Mouse (Mus musculus) stomach, postnatal 0 days (tissue): Measurements from ENCODE around the gene Cacybp. TPM values are rescaled to one million over a fixed set of nuclear protein-coding genes. Genes with fewer than 3 reads are reported as not detected.

Experiments
- ATAC-seq: fragments of 200-750 bp; cut with Nextera tagmentation; 2 replicates; pipeline ENCODE4 v1.8.0; 2017; ENCODE audit not compliant: low FRiP score, low TSS enrichment
- DNase-seq: peaks from one replicate; pipeline ENCODE4 v3.0.0-alpha.2; 2016; ENCODE audit warnings: low spot score
- H3K27ac ChIP-seq: fragments of 300-500 bp; sonication (generic); replicated peaks from 2 replicates; pipeline ENCODE4 v1.5.1; 2014; ENCODE audit warnings: mild to moderate bottlenecking, control low read depth
- H3K27me3 ChIP-seq: fragments of 300-500 bp; sonication (generic); 2 replicates; pipeline ENCODE4 v1.6.1; 2014; ENCODE audit warnings: low read length; ENCODE audit not compliant: control insufficient read depth, insufficient read depth
- H3K36me3 ChIP-seq: fragments of 300-500 bp; sonication (generic); 2 replicates; pipeline ENCODE4 v1.6.1; 2014; ENCODE audit warnings: low read length, mixed read lengths; ENCODE audit not compliant: control insufficient read depth, insufficient read depth
- H3K4me1 ChIP-seq: fragments of 300-500 bp; sonication (generic); replicated peaks from 2 replicates; pipeline ENCODE4 v1.6.1; 2014; ENCODE audit warnings: antibody characterized with exemption; ENCODE audit not compliant: control insufficient read depth, insufficient read depth
- H3K4me2 ChIP-seq: fragments of 300-500 bp; sonication (generic); replicated peaks from 2 replicates; pipeline ENCODE4 v1.6.1; 2014; ENCODE audit warnings: low read depth, mild to moderate bottlenecking, control low read depth, moderate library complexity
- H3K4me3 ChIP-seq: fragments of 300-500 bp; sonication (generic); 2 replicates; pipeline ENCODE4 v1.5.1; 2014; ENCODE audit warnings: low read depth, low read length, control low read depth
- H3K9ac ChIP-seq: fragments of 300-500 bp; sonication (generic); 2 replicates; pipeline ENCODE4 v1.6.1; 2014; ENCODE audit warnings: mild to moderate bottlenecking, low read length, control low read depth, mixed read lengths
- H3K9me3 ChIP-seq: fragments of 300-500 bp; sonication (generic); 2 replicates; pipeline ENCODE4 v1.6.1; 2016; ENCODE audit warnings: low read length; ENCODE audit not compliant: control insufficient read depth
- CTCF ChIP-seq: IDR thresholded peaks from 2 replicates; pipeline ENCODE4 v1.5.1; 2016; ENCODE audit warnings: antibody characterized with exemption, low read depth, mild to moderate bottlenecking, moderate library complexity
- EP300 ChIP-seq: optimal IDR thresholded peaks from 2 replicates; pipeline ENCODE3; 2016; ENCODE audit warnings: antibody characterized with exemption
- WGBS: fragments of 180-500 bp; shearing (Covaris S2); extraction: QIAGEN DNeasy Blood & Tissue Kit; methylation state at CpG from one replicate; pipeline ENCODE4 v1.1.7; 2014; 5-methylcytosine and 5-hydroxymethylcytosine counted together
- polyA plus RNA-seq: library from polyadenylated mRNA; unstranded; fragments of >200 nt; fragmentation: Nextera tagmentation; extraction: Ambion mirVana; gene quantifications from 2 replicates; pipeline ENCODE4 v1.2.1, GENCODE M21; 2015

Gene Cacybp
- polyA plus RNA-seq, 1 experiment from 2014 or later: 119 TPM

- no peak overlapping the region for H3K27ac ChIP-seq
- DNase-seq: no peak
- no peak overlapping the region for H3K4me2 ChIP-seq
Measured at GRCm38 (mm10) chr1:160251388-160252007, 38.8 kb upstream of the Cacybp start.

GRCm38 (mm10) chr1:160250782-160251181, 38.1 kb upstream of the Cacybp start:
- 43% methylated on average over 4 of the region's 4 CpGs for WGBS

More at GRCm38 (mm10) chr1:160251388-160252007, 38.8 kb upstream of the Cacybp start:
- no peaks in the 10 kb centered on the region for H3K27me3 ChIP-seq
- H3K4me1 ChIP-seq: no peaks in the 10 kb centered on the region
- no peak overlapping the region for H3K4me3 ChIP-seq
- WGBS: 46% methylated on average over 5 of the region's 5 CpGs
- no peak for ATAC-seq
- 0 out of 2 replicates have a peak, but pooled peaks cover 2% of the 10 kb centered on the region for H3K36me3 ChIP-seq
- no peaks in the 10 kb centered on the region for H3K9me3 ChIP-seq
- TF ChIP-seq EP300: no peak
- TF ChIP-seq CTCF: no peak
- no peak overlapping the region for H3K9ac ChIP-seq

GRCm38 (mm10) chr1:160249786-160250185, 37.1 kb upstream of the Cacybp start:
- 47% methylated on average over 3 of the region's 3 CpGs for WGBS

More at GRCm38 (mm10) chr1:160250782-160251181, 38.1 kb upstream of the Cacybp start:
- Histone ChIP-seq H3K4me1 (no peaks in the 10 kb centered on the region), H3K4me2 (no peak overlapping the region), H3K27ac (peak overlapping the region; percentile 61; the same call in 1 of the 2 replicates), H3K9me3 (no peaks in the 10 kb centered on the region), H3K4me3 (no peak overlapping the region), H3K9ac (no peak overlapping the region), H3K27me3 (no peaks in the 10 kb centered on the region), H3K36me3 (0 out of 2 replicates have a peak, but pooled peaks cover 2% of the 10 kb centered on the region)
- TF ChIP-seq CTCF (no peak), EP300 (no peak)
- ATAC-seq: no peak
- DNase-seq: no peak

GRCm38 (mm10) chr1:160247473-160247872, 34.8 kb upstream of the Cacybp start:
- no peaks in the 10 kb centered on the region for H3K27me3 ChIP-seq
- no peaks in the 10 kb centered on the region for H3K4me1 ChIP-seq
- TF ChIP-seq CTCF: no peak
- no peak for TF ChIP-seq EP300
- DNase-seq (no peak), ATAC-seq (no peak)
- H3K36me3 ChIP-seq: no peaks in the 10 kb centered on the region
- H3K27ac ChIP-seq: no peak overlapping the region
- WGBS: 79% methylated on average over 9 of the region's 9 CpGs
- H3K9me3 ChIP-seq: no peaks in the 10 kb centered on the region
- H3K9ac ChIP-seq: no peak overlapping the region
- H3K4me3 ChIP-seq: no peak overlapping the region
- no peak overlapping the region for H3K4me2 ChIP-seq

More at GRCm38 (mm10) chr1:160249786-160250185, 37.1 kb upstream of the Cacybp start:
- Histone ChIP-seq H3K9ac (no peak overlapping the region), H3K4me2 (no peak overlapping the region), H3K4me1 (no peaks in the 10 kb centered on the region), H3K27ac (peak overlapping the region; percentile 35; the same call in 1 of the 2 replicates), H3K27me3 (no peaks in the 10 kb centered on the region), H3K4me3 (no peak overlapping the region), H3K9me3 (no peaks in the 10 kb centered on the region), H3K36me3 (no peaks in the 10 kb centered on the region)
- TF ChIP-seq CTCF (no peak), EP300 (no peak)
- DNase-seq (no peak), ATAC-seq (no peak)

GRCm38 (mm10) chr1:160246844-160247243, 34.2 kb upstream of the Cacybp start:
- Histone ChIP-seq H3K9me3 (no peaks in the 10 kb centered on the region), H3K27ac (0 out of 2 replicates have a peak overlapping the region, but pooled peaks have one; percentile 18), H3K36me3 (no peaks in the 10 kb centered on the region), H3K4me1 (no peaks in the 10 kb centered on the region), H3K9ac (no peak overlapping the region), H3K4me3 (no peak overlapping the region), H3K4me2 (no peak overlapping the region), H3K27me3 (no peaks in the 10 kb centered on the region)
- TF ChIP-seq EP300: no peak
- no peak for TF ChIP-seq CTCF
- ATAC-seq (peak; percentile 33; the same call in 1 of the 2 replicates), DNase-seq (no peak)
- WGBS: 48% methylated on average over 4 of the region's 4 CpGs

GRCm38 (mm10) chr1:160245954-160246353, 33.3 kb upstream of the Cacybp start:
- Histone ChIP-seq H3K27ac (no peak overlapping the region), H3K4me2 (no peak overlapping the region), H3K36me3 (no peaks in the 10 kb centered on the region), H3K27me3 (no peaks in the 10 kb centered on the region), H3K4me3 (no peak overlapping the region), H3K9ac (no peak overlapping the region), H3K9me3 (no peaks in the 10 kb centered on the region), H3K4me1 (no peaks in the 10 kb centered on the region)
- TF ChIP-seq CTCF (no peak), EP300 (no peak)
- 59% methylated on average over 2 of the region's 2 CpGs for WGBS
- DNase-seq: no peak
- ATAC-seq: no peak
